Mouse (Mus musculus) forelimb bud, embryonic 11.5 days (tissue): Measurements from ENCODE around the gene Mrpl55.

Experiments used
- DNase-seq: peaks from one replicate; pipeline ENCODE4 v3.0.0-alpha.2; 2012; ENCODE audit warnings: low read depth, low spot score

Gene Mrpl55

DNA sequence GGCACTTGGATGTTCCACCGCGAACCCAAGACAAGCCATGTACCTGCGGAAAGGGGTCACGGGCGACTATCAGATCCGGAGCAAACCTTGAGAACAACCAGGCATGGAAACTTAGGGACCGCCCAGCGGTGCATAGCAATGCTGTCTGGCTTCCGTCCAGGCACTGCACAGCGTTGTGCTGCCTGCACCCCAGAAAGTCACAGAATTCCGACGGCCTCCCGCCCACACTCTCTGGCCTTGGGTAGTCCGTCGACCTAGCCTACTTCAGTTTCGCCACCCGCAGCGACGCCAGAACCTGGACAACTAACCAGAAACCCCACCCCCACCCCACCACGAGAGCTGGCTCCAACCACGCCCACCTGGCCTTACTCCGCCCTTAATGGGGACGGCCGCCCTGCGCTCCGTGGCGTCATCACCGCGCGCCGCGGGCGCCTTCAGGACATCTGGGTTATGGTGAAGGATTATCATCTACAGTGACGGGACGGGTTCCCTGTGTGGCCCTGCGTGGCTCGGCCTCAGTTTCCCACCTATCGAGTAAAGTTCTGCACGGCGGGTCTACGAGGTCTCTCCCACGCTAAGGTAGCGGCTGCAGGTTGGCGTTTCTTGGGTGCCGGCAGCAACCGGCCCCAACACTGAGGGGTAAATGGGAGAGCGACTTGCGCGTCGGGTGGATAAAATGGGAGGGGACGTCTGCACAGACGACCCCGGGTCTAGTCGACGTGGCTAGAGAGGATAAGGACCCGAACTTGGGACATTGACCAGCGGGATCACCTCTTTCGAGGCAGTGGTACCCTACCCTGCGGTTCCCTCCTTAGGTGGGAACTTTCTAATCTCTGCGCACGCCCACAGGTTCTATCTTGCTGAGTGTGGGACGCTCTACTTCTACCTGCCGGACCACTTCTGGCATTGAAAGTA is at the start of gene Mrpl55:
Gene Mrpl55 (plus strand): TSS at position 406 of the 915 bp plus-strand sequence.
- DNase-seq = peak; percentile 92

DNA sequence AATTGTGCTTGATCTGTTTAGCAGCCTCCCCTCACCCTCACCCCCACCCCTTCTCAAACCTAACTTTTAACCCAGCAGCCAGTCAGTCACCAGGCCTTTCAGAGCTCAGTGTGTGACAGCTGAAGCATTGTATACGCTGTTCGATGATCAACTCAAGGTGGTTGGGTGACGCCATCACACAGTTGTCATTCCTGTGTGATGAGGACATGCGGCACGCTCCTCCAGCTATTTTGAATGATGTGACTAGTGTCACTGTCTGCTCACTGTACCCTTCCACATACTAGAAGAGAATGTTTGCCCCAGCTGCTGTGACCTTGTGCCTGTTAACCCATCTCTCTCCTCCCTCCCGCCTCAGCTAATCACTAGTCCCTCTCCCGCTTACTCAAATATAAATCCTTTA is 48.1 kb upstream of the Mrpl55 start:
- no peak for DNase-seq

DNA sequence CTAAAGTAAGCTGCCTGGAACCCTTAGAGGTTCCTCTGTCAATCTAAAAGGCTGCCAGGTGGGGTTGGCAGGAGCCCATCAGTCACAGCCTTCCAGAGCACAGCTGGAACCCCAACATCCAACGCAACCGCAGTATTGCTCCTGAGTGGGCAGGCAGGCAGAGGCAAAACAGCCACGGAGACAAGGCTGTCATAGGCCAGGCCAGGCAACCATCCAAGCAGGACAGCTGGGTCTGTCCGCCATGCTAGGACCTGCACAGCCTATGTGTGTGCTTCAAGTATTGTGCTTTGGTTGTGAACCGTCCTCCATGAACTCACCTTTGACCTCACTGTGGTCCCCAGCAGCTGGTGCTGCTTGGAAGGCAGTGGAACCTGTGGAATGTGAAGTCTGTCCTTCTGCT is 46.4 kb upstream of the Mrpl55 start:
- DNase-seq = no peak

DNA sequence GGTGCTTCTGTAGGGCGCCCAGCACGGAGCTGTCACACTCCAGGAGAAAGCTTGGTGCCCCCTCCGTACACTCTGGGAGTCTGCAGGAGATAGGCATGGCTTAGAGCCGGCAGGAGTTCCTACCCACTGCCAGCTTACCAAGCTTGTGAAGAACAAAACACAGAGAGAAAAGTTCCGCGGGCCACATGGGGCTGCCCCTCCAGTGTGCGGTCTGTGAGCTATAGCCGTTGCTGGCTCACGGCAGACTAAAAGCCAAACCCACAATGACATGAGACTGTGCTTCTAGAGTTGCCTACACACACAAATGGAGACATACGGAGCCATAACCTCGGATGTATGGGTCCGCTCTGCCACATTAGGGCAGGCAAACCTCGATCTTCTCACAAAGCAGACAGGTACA is 43.2 kb upstream of the Mrpl55 start:
- DNase-seq = no peak

DNA sequence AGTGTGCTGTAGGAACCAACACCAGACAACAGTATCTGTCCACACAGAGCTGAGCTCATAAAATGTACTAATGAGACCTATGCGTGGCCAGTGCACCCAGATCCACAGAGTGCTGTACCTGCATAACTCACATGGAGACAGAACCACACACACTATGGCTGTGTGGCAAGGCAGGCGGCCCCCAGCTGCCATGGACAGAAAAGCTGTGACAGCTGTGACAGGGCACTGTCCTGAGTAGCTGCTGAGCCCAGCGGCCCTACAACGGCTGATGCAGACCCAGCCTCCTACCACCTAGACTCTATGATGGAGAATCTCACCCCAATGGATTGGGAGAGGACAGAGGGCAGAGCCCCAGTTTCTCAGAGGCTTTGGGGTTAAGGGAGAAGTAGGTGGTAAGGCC is 42.7 kb upstream of the Mrpl55 start:
- no peak for DNase-seq

DNA sequence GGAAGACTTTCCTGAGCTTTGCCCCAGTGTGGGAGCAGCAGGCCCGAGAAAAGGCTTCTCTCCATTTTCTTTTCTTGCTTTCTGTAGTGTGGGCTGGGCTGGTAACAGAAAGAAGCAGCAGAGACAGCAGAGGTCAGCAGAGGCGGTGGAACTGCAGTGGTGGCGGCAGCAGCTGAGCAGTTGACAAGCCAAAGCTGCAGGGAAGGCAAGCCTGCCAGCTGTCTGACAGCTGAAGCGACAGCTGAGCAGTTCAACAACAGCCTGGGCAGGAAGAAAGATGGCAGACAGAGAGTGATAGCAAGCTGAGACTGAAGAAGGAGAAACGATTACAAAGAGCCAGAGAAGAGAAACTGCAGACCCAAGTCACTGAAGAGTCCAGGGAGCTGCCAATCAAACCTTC is 40.9 kb upstream of the Mrpl55 start:
- no peak for DNase-seq

DNA sequence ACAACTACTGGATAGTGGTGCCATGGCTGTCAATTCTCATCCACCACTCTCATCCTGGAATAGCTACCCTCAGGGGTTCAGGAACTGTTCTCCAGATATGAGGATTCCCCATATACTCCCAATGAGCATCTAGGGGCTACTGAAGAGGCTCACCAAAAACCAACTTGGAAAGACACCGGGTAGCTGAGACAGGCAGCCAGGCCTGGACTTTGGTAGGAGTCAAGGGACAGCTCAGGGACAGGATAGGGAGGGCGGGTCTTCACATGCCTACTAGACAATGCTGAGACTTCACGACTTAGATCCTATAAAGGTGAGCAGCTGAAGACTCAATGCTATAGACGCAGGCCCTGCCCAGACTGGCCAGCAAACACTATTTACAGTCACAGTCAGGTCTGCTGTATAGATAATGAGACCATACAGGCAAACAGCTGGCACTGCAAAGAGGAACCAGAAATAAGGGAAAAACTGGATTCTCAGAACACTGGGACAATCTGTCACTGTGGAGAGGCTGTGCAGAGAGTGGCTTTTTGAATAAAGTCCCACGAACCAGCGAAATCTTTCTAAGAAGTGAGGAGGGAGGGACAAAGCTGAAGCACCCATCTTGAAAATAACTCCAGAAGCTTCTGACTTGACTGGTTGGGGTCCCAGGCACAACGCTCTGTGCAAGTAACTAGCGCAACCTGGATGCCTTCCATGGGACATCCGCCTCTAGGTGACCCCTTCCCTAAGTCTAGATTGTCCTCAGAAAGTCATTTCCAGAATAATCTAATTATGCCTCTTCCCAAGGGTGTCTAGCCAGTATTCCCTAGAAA is 39.6 kb upstream of the Mrpl55 start:
- no peak for DNase-seq

DNA sequence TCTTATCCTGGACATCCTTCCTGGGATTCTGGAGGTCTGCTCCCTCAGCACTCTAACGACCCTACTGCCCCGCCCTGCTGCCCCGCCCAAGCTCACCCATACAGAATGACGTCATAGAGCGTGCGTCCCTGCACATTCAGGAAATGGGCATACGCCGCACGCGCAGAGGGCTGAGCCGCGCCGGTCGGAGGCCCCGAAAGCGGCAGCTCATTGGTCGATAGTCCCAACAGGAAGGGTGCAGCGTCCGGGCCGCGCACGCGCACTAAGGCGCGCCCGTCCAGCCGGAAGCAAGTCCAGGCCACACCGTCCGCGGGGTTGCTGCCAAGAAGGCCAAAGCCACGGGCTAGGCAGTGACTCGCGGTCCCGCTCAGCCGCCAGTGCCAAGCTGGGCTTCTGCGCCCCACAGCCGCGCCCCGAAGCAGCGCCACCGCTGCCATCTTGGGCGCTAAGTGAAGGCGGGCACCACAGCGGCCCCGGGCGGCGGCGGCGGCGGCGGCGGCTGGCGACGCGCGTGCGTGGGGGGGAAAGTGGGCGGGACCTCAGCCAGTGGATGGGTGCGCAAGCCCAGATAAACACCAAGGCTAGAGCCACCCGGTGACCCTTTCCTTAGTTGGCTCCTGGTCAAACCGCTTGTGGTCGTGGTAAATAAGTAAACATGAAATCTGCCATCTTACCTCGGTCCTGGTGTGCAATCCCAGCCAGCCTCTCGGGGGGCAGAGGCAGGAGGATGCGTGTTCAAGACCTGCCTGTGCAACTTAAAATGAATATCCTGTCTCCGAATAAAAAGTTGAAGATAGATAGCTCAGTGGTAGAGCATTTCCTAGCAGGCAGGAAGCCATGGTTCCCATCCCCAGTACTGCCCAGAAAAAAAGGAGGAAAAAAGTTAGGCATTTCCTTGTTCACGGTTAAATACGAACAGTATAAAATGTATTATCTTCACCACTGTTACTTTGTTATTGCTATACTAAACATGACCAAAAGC is 38.7 kb upstream of the Mrpl55 start, which contains the start of gene Iba57:
Gene Iba57 (minus strand): TSS at position 485 of the 982 bp plus-strand sequence.
- peak; percentile 99 for DNase-seq

DNA sequence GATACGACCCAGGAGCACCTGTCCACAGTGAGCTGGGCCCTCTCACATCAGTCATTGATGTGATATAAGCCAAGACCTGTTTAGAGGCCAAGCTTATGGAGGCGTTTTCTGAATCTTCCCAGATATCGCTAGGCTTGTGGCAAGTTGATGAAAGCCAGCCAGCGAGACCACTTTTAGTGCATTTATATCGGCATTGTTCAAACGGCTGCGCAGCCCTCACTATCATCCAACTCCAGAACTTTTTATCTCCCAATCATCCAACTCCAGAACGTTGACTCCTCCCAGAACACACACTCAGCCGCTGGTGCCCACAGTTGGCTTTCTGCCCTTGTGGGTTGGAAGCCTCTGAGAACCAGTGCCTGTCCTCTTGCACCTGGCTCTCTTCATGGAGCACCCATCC is 37.9 kb upstream of the Mrpl55 start:
- DNase-seq = no peak

DNA sequence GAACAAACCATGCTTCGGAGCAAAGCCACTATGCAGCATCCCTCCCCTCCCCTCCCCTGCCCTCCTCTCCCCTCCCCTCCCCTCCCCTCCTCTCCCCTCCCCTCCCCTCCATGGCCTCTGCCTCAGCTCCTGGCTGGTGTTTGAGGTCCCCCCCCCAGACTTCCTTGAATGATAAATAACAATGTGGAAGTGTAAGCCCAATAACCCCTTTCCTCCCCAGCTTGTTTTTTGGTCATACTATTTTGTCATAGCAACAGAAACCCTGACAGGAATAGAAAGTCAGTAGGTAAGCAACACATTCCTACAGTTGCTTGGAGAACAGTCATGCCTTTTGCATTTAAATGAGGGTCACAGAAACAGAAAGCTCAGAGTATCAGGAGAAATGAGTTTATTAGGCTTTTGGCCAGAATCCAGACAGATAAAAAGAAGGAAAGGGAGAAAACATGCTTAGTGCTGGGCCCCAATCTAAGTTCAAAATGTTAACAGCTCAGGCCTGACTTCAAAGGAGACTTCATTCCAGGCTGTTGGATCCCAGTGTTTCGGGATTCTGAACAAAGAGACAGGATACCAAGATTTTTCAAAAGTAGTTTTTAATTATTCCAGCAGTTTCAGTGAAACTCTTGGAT is 36.6 kb upstream of the Mrpl55 start:
- no peak for DNase-seq

DNA sequence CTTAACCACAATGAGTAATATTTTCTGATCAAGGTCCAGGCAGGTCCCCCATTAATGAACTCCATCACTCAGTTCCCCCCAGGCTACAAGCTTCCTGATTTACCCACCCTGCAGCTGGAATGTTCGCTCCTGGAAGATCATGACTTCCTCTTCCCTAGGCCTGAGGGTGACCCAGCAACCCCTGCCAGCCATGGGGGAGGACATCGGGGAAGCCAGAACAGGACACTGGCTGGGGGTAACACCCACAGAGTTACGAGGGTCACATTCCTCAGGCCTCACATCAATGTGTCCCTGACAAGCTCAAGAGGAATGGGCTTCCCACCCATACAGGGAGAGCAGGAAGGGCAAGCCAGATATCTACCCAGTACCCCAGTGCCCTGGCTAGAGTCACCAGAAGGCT is 32.5 kb upstream of the Mrpl55 start:
- no peak for DNase-seq

DNA sequence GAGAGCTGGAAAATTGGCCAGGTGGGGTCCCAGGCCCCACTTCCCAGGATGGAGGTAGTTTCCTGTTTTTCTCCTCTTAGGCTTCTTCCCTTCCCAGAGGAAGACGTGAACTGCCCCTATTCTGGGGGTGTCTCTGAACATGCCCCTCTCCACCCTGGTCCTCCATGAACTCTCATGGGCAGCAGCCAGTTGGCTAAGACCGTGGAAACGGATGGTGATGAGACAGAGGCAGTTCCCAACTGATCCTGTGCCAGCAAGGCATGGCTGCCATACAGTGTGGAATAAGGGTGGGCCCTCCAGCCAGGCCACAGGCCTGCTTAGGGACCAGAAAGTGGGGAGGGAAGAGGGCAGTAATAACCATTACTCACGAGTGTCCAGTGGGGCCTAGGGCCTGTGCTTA is 31.7 kb upstream of the Mrpl55 start:
- DNase-seq = no peak

DNA sequence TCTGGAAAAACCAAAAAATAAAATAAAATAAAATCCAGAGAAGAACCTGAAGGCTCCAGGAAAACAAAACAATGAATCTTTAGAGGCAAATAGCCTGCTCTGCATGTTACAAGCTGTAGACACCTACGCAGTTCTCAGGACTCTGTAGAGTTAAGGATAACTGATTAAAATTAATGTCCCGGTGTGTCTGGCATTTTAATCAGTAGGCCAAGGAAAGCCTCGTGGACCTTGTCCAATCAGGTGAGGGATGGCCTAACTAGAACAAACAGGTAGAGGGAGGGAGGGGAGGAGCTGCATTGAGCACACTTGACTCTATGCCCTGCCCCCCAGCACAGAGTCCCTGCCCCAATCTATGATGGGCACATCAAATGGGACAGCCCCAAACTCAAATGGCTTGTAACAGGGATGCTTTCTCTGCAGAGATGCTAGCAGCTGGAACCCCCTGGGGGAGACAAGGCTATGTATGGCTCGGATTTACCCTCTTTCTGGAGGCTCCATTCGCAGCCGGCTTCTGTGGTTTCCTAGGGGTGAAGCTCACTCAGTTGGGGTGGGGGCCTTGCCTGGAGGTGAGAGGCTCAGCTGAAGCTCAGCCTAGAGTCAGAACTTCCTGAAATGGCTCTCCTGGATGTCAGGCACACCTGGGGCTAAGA is 28.0 kb upstream of the Mrpl55 start:
- DNase-seq = no peak

DNA sequence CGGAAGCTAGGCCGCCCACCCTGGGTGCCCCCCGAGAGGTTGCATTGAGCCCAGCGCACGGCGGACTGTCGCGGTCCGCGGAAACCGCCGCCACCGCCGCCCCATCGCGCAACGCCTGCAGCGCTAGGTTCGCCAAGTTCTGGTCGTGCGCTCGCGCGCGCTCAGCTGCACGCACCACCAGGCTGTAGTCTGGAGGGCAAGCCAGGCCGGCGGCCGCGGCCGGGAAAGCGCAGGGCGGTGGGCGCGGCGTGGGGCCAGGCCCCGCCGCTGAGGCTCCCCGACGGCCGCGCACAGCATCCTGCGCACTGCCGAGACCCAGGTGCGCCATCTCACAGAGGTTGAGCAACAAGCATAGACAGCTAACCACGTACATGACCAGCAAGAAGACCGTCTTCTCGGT is 25.8 kb upstream of the Mrpl55 start:
- no peak for DNase-seq

DNA sequence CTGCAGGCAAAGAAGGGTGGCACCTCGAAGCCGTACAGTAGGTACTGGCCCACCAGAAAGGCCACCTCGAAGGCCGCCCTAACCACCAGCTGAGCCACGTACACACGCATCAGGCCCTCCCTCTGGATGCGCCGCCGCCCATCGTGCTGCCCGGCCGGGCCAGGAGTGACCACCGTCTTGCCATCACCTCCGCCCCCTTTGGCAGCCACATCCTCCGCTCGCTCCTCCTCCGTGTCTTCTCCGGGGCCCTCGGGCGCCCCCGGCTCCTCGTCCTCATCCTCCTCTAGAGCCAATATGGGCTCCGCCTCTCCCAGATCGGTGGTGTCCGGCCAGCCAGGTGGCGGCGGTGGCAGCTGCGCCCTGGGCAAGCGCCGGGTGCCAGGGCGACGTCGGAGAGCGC is 25.4 kb upstream of the Mrpl55 start:
- no peak for DNase-seq

DNA sequence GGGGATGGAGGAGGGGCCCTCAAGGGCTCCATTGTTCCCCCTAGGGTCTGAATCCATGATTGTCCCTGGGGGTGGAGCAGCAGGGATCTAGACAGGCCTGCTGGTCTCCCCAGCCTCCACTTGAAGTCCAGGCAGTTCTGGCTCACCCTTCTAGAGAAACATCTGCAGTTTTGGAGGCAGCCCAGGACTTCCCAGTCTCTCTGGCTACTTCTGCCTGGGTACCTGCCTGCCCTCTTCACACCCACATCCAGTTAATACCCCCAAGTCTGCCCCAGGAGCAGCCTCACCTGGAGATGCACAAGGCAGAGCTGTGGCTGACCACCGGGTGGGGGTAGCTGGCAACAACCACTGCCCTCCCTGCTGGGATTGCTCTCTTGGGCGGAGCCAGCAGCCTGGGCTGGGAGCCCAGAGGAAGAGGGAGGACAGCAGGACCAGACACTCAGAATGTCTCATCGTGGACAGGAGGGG is 19.4 kb upstream of the Mrpl55 start, which contains the start of gene Gjc2:
Gene Gjc2 (minus strand): TSS at position 350 of the 468 bp plus-strand sequence.
- no peak for DNase-seq

DNA sequence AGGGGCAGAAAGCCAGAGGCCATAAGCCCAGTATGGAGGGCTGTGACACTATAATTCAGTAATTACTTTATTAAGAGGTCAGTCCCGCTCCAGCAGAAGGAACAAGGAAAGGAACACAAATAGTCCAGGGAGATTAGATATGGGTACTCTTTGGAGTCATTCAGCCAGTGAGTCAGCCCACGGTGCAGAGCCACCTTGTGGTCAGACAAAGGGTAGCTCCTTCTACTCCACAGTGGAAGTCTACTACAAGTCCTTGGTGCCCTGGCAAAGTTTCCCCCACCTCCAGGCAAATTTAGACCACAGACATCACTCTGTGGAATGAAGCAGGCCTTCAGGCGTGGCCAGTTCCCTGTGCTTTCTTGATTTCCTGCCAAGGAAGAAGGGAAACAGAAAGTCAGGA is 18.5 kb upstream of the Mrpl55 start:
- peak; percentile 27 for DNase-seq

DNA sequence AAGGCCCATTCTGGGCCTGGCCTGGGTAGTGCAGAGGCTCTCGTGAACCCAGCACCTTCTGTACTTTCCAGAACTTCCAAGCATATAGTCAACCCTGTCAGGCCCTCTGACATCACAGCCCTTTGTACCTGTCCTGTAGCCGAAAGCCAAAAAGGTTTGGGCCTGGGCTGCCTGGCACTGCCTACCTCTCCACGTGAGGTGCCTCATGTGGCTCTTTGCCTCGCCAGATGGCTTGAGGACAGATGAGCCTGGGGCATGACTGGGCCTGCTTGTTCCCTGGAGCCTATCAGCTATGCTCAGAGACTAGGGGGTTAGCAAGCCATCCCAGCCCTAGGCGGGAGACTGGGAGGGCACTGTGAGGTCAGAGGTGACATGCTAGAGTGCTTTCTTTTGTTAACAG is 16.8 kb upstream of the Mrpl55 start:
- DNase-seq = no peak

DNA sequence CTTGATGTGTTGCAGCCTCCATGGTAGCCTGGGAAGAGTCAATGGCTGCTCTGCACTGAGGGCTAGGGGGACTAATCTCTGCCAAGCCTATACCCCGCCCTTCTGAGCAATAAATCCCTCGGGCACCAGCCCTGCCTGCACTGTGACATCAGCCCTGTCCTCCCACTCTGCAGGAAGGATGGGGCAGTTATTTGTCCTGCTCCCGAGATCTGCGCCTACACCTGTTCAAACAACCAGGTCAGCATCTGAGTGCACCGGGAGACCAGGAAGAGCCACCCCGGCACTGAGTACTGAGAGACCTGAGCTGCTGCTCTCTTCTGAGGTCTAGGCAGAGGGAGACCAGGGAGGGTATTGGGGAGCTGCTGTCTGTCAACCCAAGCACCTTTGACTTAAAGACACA is 14.6 kb upstream of the Mrpl55 start:
- no peak for DNase-seq
